ENCODE assay signal across 14 mouse cellular contexts in the genomic region with DNA sequence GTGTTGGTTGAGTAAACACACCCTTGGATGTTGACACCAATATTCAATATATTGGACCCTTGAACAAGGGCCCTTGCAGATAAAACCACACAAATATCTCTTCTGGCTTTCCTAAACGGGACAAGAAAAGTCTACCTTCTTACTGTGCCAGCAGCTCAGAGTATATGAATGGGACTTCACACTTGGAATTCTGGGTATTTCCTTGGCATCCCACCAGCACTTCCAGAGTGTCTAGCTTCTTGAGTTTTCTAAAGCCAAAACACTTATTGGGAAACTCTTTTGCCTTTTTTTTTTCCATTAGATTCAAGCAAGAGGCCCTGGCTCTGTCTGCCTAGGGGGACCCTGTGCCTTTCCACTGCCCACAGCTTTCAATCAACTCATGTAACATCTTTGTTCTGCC.
DNase-seq lines count a peak whose midpoint lies in the region; ATAC-seq lines count a peak whose summit lies in the region.
"Had no signal": no experiment of that assay in that cellular context is flagged by ENCODE, and none has a peak within 500 bp of the region (broad histone marks: within the 10 kb centered on the region; RNA-seq: fewer than 3 reads in every experiment).

No protein-coding gene starts in this region.

- no peak overlapping the region for H3K4me2 ChIP-seq in lung, embryonic 16.5 days (ENCODE audit: low read depth, low read length)

- H3K36me3 ChIP-seq in lung, embryonic 16.5 days (ENCODE audit: control insufficient read depth, insufficient read depth, low read length): no peaks in the 10 kb centered on the region
- H3K36me3 ChIP-seq: hindbrain, embryonic 10.5 days had no signal

- H3K27ac ChIP-seq in lung, embryonic 16.5 days (ENCODE audit: low read length): peak overlapping the region; percentile 59
- H3K27ac ChIP-seq: hindbrain, embryonic 10.5 days; liver, embryonic 14.5 days had no signal

- peaks cover 14% of the 10 kb centered on the region for H3K4me1 ChIP-seq in lung, embryonic 16.5 days (replicated peaks; ENCODE audit: control insufficient read depth, insufficient read depth, low read length)

- no peaks in the 10 kb centered on the region for H3K9me3 ChIP-seq in lung, embryonic 16.5 days (ENCODE audit: control insufficient read depth, low read length)
- H3K9me3 ChIP-seq: hindbrain, embryonic 10.5 days had no signal

- 27% methylated on average over 1 of the region's 1 CpGs for WGBS in lung, embryonic 16.5 days

- no peak overlapping the region for H3K9ac ChIP-seq in lung, embryonic 16.5 days (ENCODE audit: low read length)
- H3K9ac ChIP-seq: liver, embryonic 14.5 days had no signal

- peak; percentile 81 for ATAC-seq in lung, embryonic 16.5 days (ENCODE audit: low read depth)
- ATAC-seq: intestine, embryonic 16.5 days had no signal

- no peak overlapping the region for H3K4me3 ChIP-seq in lung, embryonic 16.5 days (ENCODE audit: low read length)
- H3K4me3 ChIP-seq: hindbrain, embryonic 10.5 days had no signal

- intact Hi-C loops in heart, postnatal 10 days (cut with DNase I): no loop called here
- intact Hi-C loops in heart, postnatal 36 days (cut with DNase I): no loop called here

- H3K27me3 ChIP-seq in lung, embryonic 16.5 days (ENCODE audit: control insufficient read depth, insufficient read depth, low read depth, low read length): no peaks in the 10 kb centered on the region
- H3K27me3 ChIP-seq: CH12.LX had no signal

- DNase-seq in adrenal gland, postnatal 10 days: peak; percentile 58
- DNase-seq in adrenal gland, adult 2 months: no peak
- peak; percentile 26 to 27 for DNase-seq in heart, postnatal 10 days
- no peak for DNase-seq in heart, postnatal 36 days
- peak; percentile 71 for DNase-seq in NIH3T3 (ENCODE audit: low read depth)
- no peak for DNase-seq in c-Kit-positive CD71-positive TER-119-positive erythroid progenitor cells, embryonic 14.5 days (ENCODE audit: low spot score)
- DNase-seq in embryo, embryonic 10.5 days (ENCODE audit: low spot score): no peak
- DNase-seq: cerebellum, postnatal 14 days; kidney, postnatal 14 days had no signal

Comparison
In these comparisons a context has a peak if more than half of its experiments do, and no peak if none do; other contexts are left out.
1. DNase-seq: peak in adrenal gland, postnatal 10 days (single experiment), heart, postnatal 10 days (2 of 2) and NIH3T3 (single experiment); none in adrenal gland, adult 2 months (single experiment), heart, postnatal 36 days (0 of 2), c-Kit-positive CD71-positive TER-119-positive erythroid progenitor cells, embryonic 14.5 days (single experiment) and embryo, embryonic 10.5 days (single experiment).